Mouse (Mus musculus) adrenal gland, postnatal 36 days (tissue): Measurements from ENCODE around the gene Ccser2. TPM values are rescaled to one million over a fixed set of nuclear protein-coding genes. Genes with fewer than 3 reads are reported as not detected.

ENCODE experiments used
- DNase-seq, 2 experiments: peaks; one replicate each; pipeline ENCODE4 v3.0.0; 2021; ENCODE audit warnings: mixed read lengths in 1 of 2
- total RNA-seq, 2 experiments: library from RNA; stranded (reverse); gene quantifications; 2 replicates each; pipeline ENCODE4 v1.2.3; 2021

Ccser2 gene
- total RNA-seq, 2 experiments from 2014 or later: 32.2 to 40.0 TPM

GRCm38 (mm10) chr14:36942716-36943115 lies 25.9 kb downstream of the Ccser2 start:
- DNase-seq: no peak

- DNase-seq: no peak
These were observed 30.6 kb downstream of the Ccser2 start for GRCm38 (mm10) chr14:36937941-36938340.

- DNase-seq: peak; percentile 21 to 41
These were observed 31.3 kb downstream of the Ccser2 start for GRCm38 (mm10) chr14:36937080-36937878.

GRCm38 (mm10) chr14:36932638-36933382 lies 35.8 kb downstream of the Ccser2 start:
- DNase-seq: no peak

GRCm38 (mm10) chr14:36932038-36932437 lies 36.5 kb downstream of the Ccser2 start:
- no peak for DNase-seq

GRCm38 (mm10) chr14:36923383-36923782 lies 45.2 kb downstream of the Ccser2 start:
- no peak for DNase-seq

- no peak for DNase-seq
These were observed 47.1 kb downstream of the Ccser2 start for GRCm38 (mm10) chr14:36921346-36922049.

- no peak for DNase-seq
These were observed 48.7 kb downstream of the Ccser2 start for GRCm38 (mm10) chr14:36919886-36920285.

GRCm38 (mm10) chr14:36919146-36919545 lies 49.4 kb downstream of the Ccser2 start:
- peak; percentile 68 to 72 for DNase-seq

GRCm38 (mm10) chr14:36915203-36915602 lies 53.4 kb downstream of the Ccser2 start:
- DNase-seq: no peak

GRCm38 (mm10) chr14:36914473-36915005 lies 54.0 kb downstream of the Ccser2 start:
- no peak for DNase-seq

- DNase-seq: no peak
These were observed 56.8 kb downstream of the Ccser2 start for GRCm38 (mm10) chr14:36911738-36912137.

GRCm38 (mm10) chr14:36905809-36906522 lies 62.6 kb downstream of the Ccser2 start:
- no peak for DNase-seq

GRCm38 (mm10) chr14:36904206-36904605 lies 64.4 kb downstream of the Ccser2 start:
- no peak for DNase-seq

GRCm38 (mm10) chr14:36900883-36901282 lies 67.7 kb downstream of the Ccser2 start:
- DNase-seq: no peak

GRCm38 (mm10) chr14:36894701-36895100 lies 73.9 kb downstream of the Ccser2 start:
- DNase-seq: no peak

- DNase-seq: peak; percentile 28 to 31
These were observed 75.7 kb downstream of the Ccser2 start for GRCm38 (mm10) chr14:36892762-36893358.

- no peak for DNase-seq
These were observed 78.4 kb downstream of the Ccser2 start for GRCm38 (mm10) chr14:36890130-36890529.

- DNase-seq: peak; percentile 66 to 68
These were observed 82.9 kb downstream of the Ccser2 start for GRCm38 (mm10) chr14:36885680-36886079.

- peak; percentile 39 to 44 for DNase-seq
These were observed 83.5 kb downstream of the Ccser2 start for GRCm38 (mm10) chr14:36885117-36885516.

GRCm38 (mm10) chr14:36883576-36883975 lies 85.0 kb downstream of the Ccser2 start:
- no peak for DNase-seq
